Mouse (Mus musculus): ENCODE measurements around the gene Klri1. TPM values are rescaled to one million over a fixed set of nuclear protein-coding genes. Genes with fewer than 3 reads are reported as not detected.

Klri1 gene
- not detected in 2 replicates for polyA plus RNA-seq (2015; fragmentation: Nextera tagmentation; extraction: Ambion mirVana)

GRCm38 (mm10) chr6:129717032-129717431, at the start of gene Klri1:
Gene Klri1, minus strand, starts transcription at chr6:129717132.

GRCm38 (mm10) chr6:129740069-129740721, 23.3 kb upstream of the Klri1 start, which contains the start of gene Klri2:
Gene Klri2, minus strand, starts transcription at chr6:129740484.

GRCm38 (mm10) chr6:129678873-129679272, 38.1 kb downstream of the Klri1 start, which contains the start of gene Klrc1:
Gene Klrc1, minus strand, starts transcription at chr6:129678973.

GRCm38 (mm10) chr6:129660589-129660988, 56.3 kb downstream of the Klri1 start, which contains the start of gene Klrc2:
Gene Klrc2, minus strand, starts transcription at chr6:129660689.

Small RNA genes within 50 kb of the gene (microRNA-seq; reads per million reads assigned to microRNA genes)
- not detected for gene Mir680-1 (ENCODE audit: borderline replicate concordance, insufficient number of aligned reads)

Other genes with a start within 250 kb of the Klri1 start
- gene Olr1, start 210.0 kb downstream of the Klri1 start, polyA plus RNA-seq (2015; fragmentation: Nextera tagmentation; extraction: Ambion mirVana), result 0.17 TPM in 1 of 2 replicates, not detected in the other
- 0.74 and 1.8 TPM in 2 replicates for gene Tmem52b, start 204.6 kb downstream of the Klri1 start, polyA plus RNA-seq (2015; fragmentation: Nextera tagmentation; extraction: Ambion mirVana)
- gene Gabarapl1, start 184.0 kb downstream of the Klri1 start, polyA plus RNA-seq (2015; fragmentation: Nextera tagmentation; extraction: Ambion mirVana), result 103 and 115 TPM in 2 replicates
- not detected in 2 replicates for gene Klre1, start 139.2 kb downstream of the Klri1 start, polyA plus RNA-seq (2015; fragmentation: Nextera tagmentation; extraction: Ambion mirVana)
- 1.2 and 3.5 TPM in 2 replicates for gene Klrd1, start 125.3 kb downstream of the Klri1 start, polyA plus RNA-seq (2015; fragmentation: Nextera tagmentation; extraction: Ambion mirVana)
- gene Klrk1, start 93.3 kb downstream of the Klri1 start, polyA plus RNA-seq (2015; fragmentation: Nextera tagmentation; extraction: Ambion mirVana), result 0.22 and 0.57 TPM in 2 replicates
- not detected in 2 replicates for gene Klrc3, start 73.8 kb downstream of the Klri1 start, polyA plus RNA-seq (2015; fragmentation: Nextera tagmentation; extraction: Ambion mirVana)
- 0.06 and 0.17 TPM in 2 replicates for gene Klrc2, start 56.4 kb downstream of the Klri1 start, polyA plus RNA-seq (2015; fragmentation: Nextera tagmentation; extraction: Ambion mirVana)
- gene Klrc1, start 38.2 kb downstream of the Klri1 start, polyA plus RNA-seq (2015; fragmentation: Nextera tagmentation; extraction: Ambion mirVana), result 0.44 and 0.85 TPM in 2 replicates
- gene Klri2, start 23.4 kb upstream of the Klri1 start, polyA plus RNA-seq (2015; fragmentation: Nextera tagmentation; extraction: Ambion mirVana), result 0.13 TPM in 1 of 2 replicates, not detected in the other
- not detected in 2 replicates for gene Gm156, start 67.1 kb upstream of the Klri1 start, polyA plus RNA-seq (2015; fragmentation: Nextera tagmentation; extraction: Ambion mirVana)
- not detected in 2 replicates for gene Gm17631, start 145.5 kb upstream of the Klri1 start, polyA plus RNA-seq (2015; fragmentation: Nextera tagmentation; extraction: Ambion mirVana)
- gene Klra17, start 159.5 kb upstream of the Klri1 start, polyA plus RNA-seq (2015; fragmentation: Nextera tagmentation; extraction: Ambion mirVana), result 0.15 TPM in 1 of 2 replicates, not detected in the other
- gene Klra5, start 200.5 kb upstream of the Klri1 start, polyA plus RNA-seq (2015; fragmentation: Nextera tagmentation; extraction: Ambion mirVana), result 0.39 TPM in 1 of 2 replicates, not detected in the other

Measured in adrenal gland, postnatal 0 days (tissue).